Comparison of ENCODE assay signal across 8 mouse cellular contexts in the genomic region with DNA sequence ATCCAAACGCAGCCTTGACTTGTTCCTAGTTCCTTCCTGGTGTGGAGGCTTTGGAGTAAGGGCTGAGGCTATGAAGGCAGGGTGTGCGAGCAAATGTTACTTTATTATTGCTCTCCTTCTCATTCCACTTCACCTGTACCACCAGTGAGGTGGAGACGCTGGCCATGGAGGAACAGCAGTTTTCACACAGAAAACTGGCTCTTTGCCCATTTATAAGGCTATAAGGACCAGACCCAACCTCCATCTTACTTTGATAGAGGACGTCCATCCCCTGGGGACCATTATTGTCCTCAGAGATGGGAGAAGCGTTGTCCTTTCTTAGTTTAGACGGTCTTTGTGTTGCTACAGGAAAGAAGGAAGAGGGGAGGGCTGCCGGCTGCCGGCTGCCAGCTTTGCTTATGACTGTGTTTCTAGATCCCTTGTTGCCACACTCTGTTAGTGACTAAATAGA.
DNase-seq lines count a peak whose midpoint lies in the region; ATAC-seq and TF ChIP-seq lines count a peak whose summit lies in the region.

No protein-coding gene starts in this region.

- no peaks in the 10 kb centered on the region for H3K9me3 ChIP-seq in heart, embryonic 10.5 days
- no peaks in the 10 kb centered on the region for H3K9me3 ChIP-seq in liver, embryonic 12.5 days (replicated peaks)

- no peak overlapping the region; the same call in 1 of the 2 replicates for H3K9ac ChIP-seq in liver, embryonic 12.5 days

- peak overlapping the region; percentile 41 for H3K4me3 ChIP-seq in heart, embryonic 10.5 days
- peak overlapping the region; percentile 59 for H3K4me3 ChIP-seq in spleen, adult 2 months (ENCODE audit: extremely low read depth, insufficient read depth, insufficient read length)
- H3K4me3 ChIP-seq in liver, embryonic 12.5 days, result 0 out of 2 replicates have a peak overlapping the region, but pooled peaks have one; percentile 10

- no peak for TF ChIP-seq CTCF in spleen, adult 2 months (IDR thresholded peaks at IDR 0.05; ENCODE audit: extremely low read depth, insufficient read depth, insufficient read length, insufficient replicate concordance)

- no peak for DNase-seq in heart, embryonic 10.5 days (ENCODE audit: low spot score)
- no peak for DNase-seq in heart, postnatal 4 days
- DNase-seq in spleen, adult 2 months (ENCODE audit: low read depth in 1 of 2, low spot score in 2 of 2), result no peak
- no peak for DNase-seq in spleen, postnatal 14 days (ENCODE audit: low spot score in 2 of 2)
- DNase-seq in c-Kit-positive CD71-positive TER-119-positive erythroid progenitor cells, embryonic 14.5 days (ENCODE audit: low spot score), result no peak
- no peak for DNase-seq in spleen, postnatal 4 days (ENCODE audit: low spot score in 2 of 2)
- no peak for DNase-seq in layer of hippocampus, postnatal 25 days (ENCODE audit: extremely low spot score in 1 of 2, low spot score in 1 of 2)

- ATAC-seq in liver, embryonic 12.5 days, result no peak

- 57% methylated on average over 8 of the region's 8 CpGs for WGBS in heart, embryonic 10.5 days
- 22% methylated on average over 8 of the region's 8 CpGs for WGBS in spleen, adult 2 months
- WGBS in liver, embryonic 12.5 days (ENCODE audit: insufficient replicate concordance), result 60% methylated on average over 8 of the region's 8 CpGs

- peak overlapping the region; percentile 19 for H3K4me2 ChIP-seq in liver, embryonic 12.5 days

- TF ChIP-seq POLR2A in spleen, adult 2 months (IDR thresholded peaks at IDR 0.05; ENCODE audit: low read depth, low read length), result no peak

- no peaks in the 10 kb centered on the region; the same call in 1 of the 2 replicates for H3K36me3 ChIP-seq in heart, embryonic 10.5 days
- peaks cover 24% of the 10 kb centered on the region for H3K36me3 ChIP-seq in spleen, adult 2 months (ENCODE audit: control insufficient read depth, insufficient read depth, low read length)
- H3K36me3 ChIP-seq in liver, embryonic 12.5 days, result no peaks in the 10 kb centered on the region

- H3K27ac ChIP-seq in heart, embryonic 10.5 days, result peak overlapping the region; percentile 47
- H3K27ac ChIP-seq in spleen, adult 2 months (ENCODE audit: insufficient read depth, low read length), result peak overlapping the region; percentile 79
- H3K27ac ChIP-seq in liver, embryonic 12.5 days, result no peak overlapping the region

- H3K4me1 ChIP-seq in heart, embryonic 10.5 days, result peaks cover 37% of the 10 kb centered on the region
- peaks cover 14% of the 10 kb centered on the region for H3K4me1 ChIP-seq in spleen, adult 2 months (ENCODE audit: control insufficient read depth, insufficient read depth, insufficient read length)
- peaks cover 18% of the 10 kb centered on the region for H3K4me1 ChIP-seq in liver, embryonic 12.5 days

- peaks cover 11% of the 10 kb centered on the region; the same call in 1 of the 2 replicates for H3K27me3 ChIP-seq in heart, embryonic 10.5 days (ENCODE audit: insufficient read depth, poor library complexity, severe bottlenecking)
- no peaks in the 10 kb centered on the region for H3K27me3 ChIP-seq in spleen, adult 2 months (ENCODE audit: control insufficient read depth, insufficient read depth, low read length)
- H3K27me3 ChIP-seq in liver, embryonic 12.5 days (replicated peaks), result peaks cover 24% of the 10 kb centered on the region
